Mouse (Mus musculus) heart, postnatal 0 days (tissue): ENCODE measurements around the gene Ptpn3. TPM values are rescaled to one million over a fixed set of nuclear protein-coding genes. Genes with fewer than 3 reads are reported as not detected.
A peak's percentile ranks its signal among the peaks of the same experiment; 100 is the strongest.

Source experiments
- ATAC-seq: fragments of 200-750 bp; cut with Nextera tagmentation; 2 replicates; pipeline ENCODE4 v1.8.0; 2017; ENCODE audit warnings: low read depth, moderate number of reproducible peaks, moderate library complexity; ENCODE audit not compliant: insufficient read depth
- DNase-seq: peaks from one replicate; pipeline ENCODE4 v3.0.0-alpha.2; 2016; ENCODE audit warnings: low spot score
- H3K27ac ChIP-seq: fragments of 300-500 bp; sonication (generic); 2 replicates; pipeline ENCODE4 v1.5.1; 2014; ENCODE audit warnings: low read depth, mild to moderate bottlenecking
- H3K27me3 ChIP-seq: fragments of 300-500 bp; sonication (generic); 2 replicates; pipeline ENCODE4 v1.6.1; 2014; ENCODE audit warnings: low read length, mixed read lengths; ENCODE audit not compliant: control insufficient read depth, insufficient read depth
- H3K36me3 ChIP-seq: fragments of 300-500 bp; sonication (generic); replicated peaks from 2 replicates; pipeline ENCODE4 v1.6.1; 2014; ENCODE audit warnings: low read length, mixed read lengths; ENCODE audit not compliant: control insufficient read depth, insufficient read depth
- H3K4me1 ChIP-seq: fragments of 300-500 bp; sonication (generic); 2 replicates; pipeline ENCODE4 v1.6.1; 2014; ENCODE audit warnings: antibody characterized with exemption; ENCODE audit not compliant: control insufficient read depth, insufficient read depth
- H3K4me2 ChIP-seq: fragments of 300-500 bp; sonication (generic); 2 replicates; pipeline ENCODE4 v1.6.1; 2014; ENCODE audit warnings: low read depth, mild to moderate bottlenecking, low read length, moderate library complexity
- H3K4me3 ChIP-seq: fragments of 300-500 bp; sonication (generic); 2 replicates; pipeline ENCODE4 v1.5.1; 2014; ENCODE audit warnings: low read depth, low read length
- H3K9ac ChIP-seq: fragments of 300-500 bp; sonication (generic); replicated peaks from 2 replicates; pipeline ENCODE4 v1.6.1; 2014; ENCODE audit warnings: low read depth, low read length, mixed read lengths
- H3K9me3 ChIP-seq: fragments of 300-500 bp; sonication (generic); replicated peaks from 2 replicates; pipeline ENCODE4 v1.6.1; 2016; ENCODE audit warnings: low read length; ENCODE audit not compliant: control insufficient read depth
- CTCF ChIP-seq: IDR thresholded peaks from 2 replicates; pipeline ENCODE4 v1.5.1; 2016; ENCODE audit warnings: antibody characterized with exemption, control low read depth, low read depth
- EP300 ChIP-seq: IDR thresholded peaks from 2 replicates; pipeline ENCODE4 v1.6.1; 2016; ENCODE audit warnings: antibody characterized with exemption, low read depth
- WGBS: fragments of 180-500 bp; shearing (Covaris S2); extraction: QIAGEN DNeasy Blood & Tissue Kit; methylation state at CpG from one replicate; pipeline ENCODE4 v1.1.7; 2014; 5-methylcytosine and 5-hydroxymethylcytosine counted together
- polyA plus RNA-seq: library from polyadenylated mRNA; unstranded; fragments of >200 nt; fragmentation: Nextera tagmentation; extraction: Ambion mirVana; gene quantifications from 2 replicates; pipeline ENCODE4 v1.2.1, GENCODE M21; 2015
- total RNA-seq: library from RNA; depleted of rRNA; stranded (reverse); fragments of >200 nt; gene quantifications from 2 replicates; pipeline ENCODE4 v1.2.3, GENCODE M21; 2014; ENCODE audit warnings: low replicate concordance

Ptpn3 gene
- total and polyA plus RNA-seq, 2 experiments from 2014 or later, result 2.3 to 3.4 TPM

- DNase-seq, result no peak
- H3K9ac ChIP-seq, result no peak overlapping the region
- H3K27me3 ChIP-seq, result no peaks in the 10 kb centered on the region
- no peaks in the 10 kb centered on the region for H3K9me3 ChIP-seq
- no peak overlapping the region for H3K4me2 ChIP-seq
- H3K4me3 ChIP-seq, result no peak overlapping the region
- peaks cover 7% of the 10 kb centered on the region; the same call in 1 of the 2 replicates for H3K4me1 ChIP-seq
- H3K27ac ChIP-seq, result no peak overlapping the region
- TF ChIP-seq EP300 (no peak), CTCF (no peak)
- WGBS, result 89% methylated on average over 7 of the region's 7 CpGs
- ATAC-seq, result no peak
- H3K36me3 ChIP-seq, result peaks cover 18% of the 10 kb centered on the region
Measured at GRCm38 (mm10) chr4:57230341-57230740, 71.3 kb downstream of the Ptpn3 start.

- Histone ChIP-seq H3K4me2 (peak overlapping the region; percentile 19; the same call in 1 of the 2 replicates), H3K4me1 (peaks cover 7% of the 10 kb centered on the region; the same call in 1 of the 2 replicates), H3K9ac (no peak overlapping the region)
Measured at GRCm38 (mm10) chr4:57228601-57229520, 72.8 kb downstream of the Ptpn3 start.

GRCm38 (mm10) chr4:57224776-57225175 is 76.9 kb downstream of the Ptpn3 start:
- Histone ChIP-seq H3K27ac (no peak overlapping the region), H3K9me3 (no peaks in the 10 kb centered on the region), H3K36me3 (peaks cover 5% of the 10 kb centered on the region; the same call in 1 of the 2 replicates), H3K9ac (no peak overlapping the region), H3K4me2 (no peak overlapping the region), H3K27me3 (no peaks in the 10 kb centered on the region), H3K4me3 (no peak overlapping the region), H3K4me1 (peaks cover 7% of the 10 kb centered on the region; the same call in 1 of the 2 replicates)
- DNase-seq (no peak), ATAC-seq (no peak)
- TF ChIP-seq EP300 (no peak), CTCF (no peak)
- 93% methylated on average over 2 of the region's 2 CpGs for WGBS

More at GRCm38 (mm10) chr4:57228601-57229520, 72.8 kb downstream of the Ptpn3 start:
- no peak overlapping the region for H3K4me3 ChIP-seq
- peaks cover 21% of the 10 kb centered on the region for H3K36me3 ChIP-seq
- TF ChIP-seq CTCF (no peak), EP300 (no peak)
- H3K9me3 ChIP-seq, result no peaks in the 10 kb centered on the region
- ATAC-seq (peak; percentile 43; the same call in 1 of the 2 replicates), DNase-seq (no peak)
- no peaks in the 10 kb centered on the region for H3K27me3 ChIP-seq
- 57% methylated on average over 18 of the region's 18 CpGs for WGBS
- peak overlapping the region; percentile 46; the same call in 1 of the 2 replicates for H3K27ac ChIP-seq

GRCm38 (mm10) chr4:57217746-57218145 is 83.9 kb downstream of the Ptpn3 start:
- H3K27ac ChIP-seq, result no peak overlapping the region
- 88% methylated on average over 9 of the region's 9 CpGs for WGBS
- DNase-seq (no peak), ATAC-seq (no peak)
- no peaks in the 10 kb centered on the region for H3K4me1 ChIP-seq
- no peak overlapping the region for H3K9ac ChIP-seq
- H3K36me3 ChIP-seq, result 0 out of 2 replicates have a peak, but pooled peaks cover 6% of the 10 kb centered on the region
- no peak overlapping the region for H3K4me2 ChIP-seq
- H3K4me3 ChIP-seq, result no peak overlapping the region
- no peaks in the 10 kb centered on the region for H3K9me3 ChIP-seq
- TF ChIP-seq EP300 (no peak), CTCF (no peak)
- no peaks in the 10 kb centered on the region for H3K27me3 ChIP-seq

GRCm38 (mm10) chr4:57216535-57216934 is 85.1 kb downstream of the Ptpn3 start:
- H3K9me3 ChIP-seq, result no peaks in the 10 kb centered on the region
- WGBS, result 87% methylated on average over 4 of the region's 4 CpGs
- DNase-seq (no peak), ATAC-seq (no peak)
- H3K4me2 ChIP-seq, result no peak overlapping the region
- H3K9ac ChIP-seq, result no peak overlapping the region
- H3K4me1 ChIP-seq, result no peaks in the 10 kb centered on the region
- H3K36me3 ChIP-seq, result 0 out of 2 replicates have a peak, but pooled peaks cover 6% of the 10 kb centered on the region
- no peak overlapping the region for H3K4me3 ChIP-seq
- peak; percentile 23; the same call in 1 of the 2 replicates for TF ChIP-seq CTCF
- TF ChIP-seq EP300, result no peak
- H3K27ac ChIP-seq, result no peak overlapping the region
- no peaks in the 10 kb centered on the region for H3K27me3 ChIP-seq
